Mouse (Mus musculus) erythroid progenitor cell, adult 5-6 weeks (primary cell): Measurements from ENCODE around the gene Tcfl5. TPM values are rescaled to one million over a fixed set of nuclear protein-coding genes. Genes with fewer than 3 reads are reported as not detected.
A peak's percentile ranks its signal among the peaks of the same experiment; 100 is the strongest.

Source experiments
- ATAC-seq: replicated peaks from 2 replicates; pipeline ENCODE4 v1.8.0; 2016; ENCODE audit warnings: moderate number of reproducible peaks, mild to moderate bottlenecking, moderate TSS enrichment, inconsistent platforms; ENCODE audit not compliant: poor library complexity, low FRiP score, severe bottlenecking
- total RNA-seq, 2 experiments: library from RNA; stranded (forward) in 1 of 2; stranded (reverse) in 1 of 2; fragments of 150-400 nt in 1 of 2; fragments of 186-747, 209-891 nt in 1 of 2; gene quantifications; 2 replicates each; pipeline versions ENCODE4 v1.2.3 to v1.2.4; 2015 to 2017; ENCODE audit warnings: low replicate concordance in 2 of 2

The Tcfl5 gene
- total RNA-seq, 2 experiments from 2014 or later = not detected

DNA sequence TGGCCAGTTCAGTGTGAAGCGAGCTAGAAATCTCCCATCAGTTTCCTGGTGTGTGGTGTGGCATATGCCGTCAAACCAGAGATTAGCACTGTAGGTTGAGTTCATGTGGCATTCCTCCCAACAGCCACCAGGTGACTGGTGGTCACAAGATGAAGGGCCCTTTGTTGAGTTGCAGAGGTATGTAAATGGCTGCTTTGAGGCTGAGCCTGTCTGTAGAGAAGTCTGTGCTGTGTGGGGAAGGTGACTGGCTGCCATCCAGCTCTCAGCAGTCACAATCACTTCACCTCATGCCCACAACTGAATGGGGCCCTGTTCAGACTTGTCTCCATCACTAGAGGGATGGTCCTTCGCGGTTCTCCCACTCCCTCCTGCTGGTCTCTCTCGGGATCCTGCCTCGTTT is 37.7 kb downstream of the Tcfl5 start:
- no peak for ATAC-seq

GRCm38 (mm10) chr2:180600569-180601021 is 41.9 kb downstream of the Tcfl5 start:
- no peak for ATAC-seq

GRCm38 (mm10) chr2:180598157-180598705 is 44.3 kb downstream of the Tcfl5 start:
- no peak for ATAC-seq

- no peak for ATAC-seq
These were observed 45.0 kb downstream of the Tcfl5 start, which contains the start of gene Col9a3 for GRCm38 (mm10) chr2:180597490-180597889. Gene Col9a3 (plus strand): TSS chr2:180597790.

GRCm38 (mm10) chr2:180589123-180589831 is 53.2 kb downstream of the Tcfl5 start, which contains the start of gene Ogfr:
Gene Ogfr (plus strand): TSS chr2:180589245.
- peak; percentile 93 for ATAC-seq

GRCm38 (mm10) chr2:180588736-180589122 is 53.8 kb downstream of the Tcfl5 start:
- peak; percentile 22; the same call in 1 of the 2 replicates for ATAC-seq

DNA sequence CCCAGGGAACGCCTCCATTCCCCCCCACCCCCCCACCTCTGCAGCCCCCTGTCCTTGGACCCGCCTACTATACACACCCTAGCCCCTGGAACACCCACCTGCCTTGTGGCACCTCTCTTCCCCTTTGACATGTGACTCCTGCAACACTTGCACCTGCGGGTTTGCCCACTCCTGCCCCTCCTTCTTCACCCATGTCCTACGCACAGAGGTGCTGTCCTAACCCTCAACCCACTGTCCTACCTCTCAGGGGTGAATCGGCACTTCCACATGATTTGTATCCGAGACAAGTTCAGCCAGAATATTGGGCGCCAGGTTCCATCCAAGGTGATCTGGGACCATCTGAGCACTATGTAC is 59.4 kb downstream of the Tcfl5 start:
- no peak for ATAC-seq

DNA sequence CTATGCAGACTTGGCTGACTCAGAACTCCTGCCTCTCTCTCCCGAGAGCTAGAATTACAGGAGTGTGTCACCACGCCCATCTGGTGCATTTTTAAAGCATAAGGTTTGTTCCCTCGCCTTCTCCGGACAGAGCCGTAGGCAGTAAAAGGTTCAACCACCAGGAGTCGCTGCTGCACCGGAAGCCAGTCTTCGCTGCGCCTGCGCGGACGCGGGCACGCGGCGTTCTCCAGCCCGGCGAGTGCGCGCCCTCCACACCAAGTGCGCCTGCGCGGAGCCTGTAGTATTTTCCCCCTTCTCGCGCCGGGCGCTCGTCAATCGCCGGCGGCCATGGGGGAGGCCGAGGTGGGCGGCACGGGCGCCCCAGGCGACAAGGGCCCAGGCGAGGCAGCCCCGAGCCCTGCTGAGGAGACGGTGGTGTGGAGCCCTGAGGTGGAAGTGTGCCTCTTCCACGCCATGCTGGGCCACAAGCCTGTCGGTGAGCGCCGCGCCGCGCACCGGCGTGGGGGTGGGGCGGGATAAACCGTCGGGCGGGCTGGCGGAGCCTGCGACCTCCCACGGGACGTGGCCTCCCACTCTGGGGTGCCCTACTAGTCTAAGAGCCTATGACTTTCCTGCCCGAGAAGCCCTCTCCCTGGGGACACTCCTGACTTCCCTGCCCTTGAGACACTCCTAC is 59.9 kb downstream of the Tcfl5 start:
- peak; percentile 86 for ATAC-seq

GRCm38 (mm10) chr2:180581002-180581401 is 61.5 kb downstream of the Tcfl5 start, which contains the start of gene Mrgbp:
Gene Mrgbp (plus strand): TSS chr2:180581304.
- no peak for ATAC-seq

DNA sequence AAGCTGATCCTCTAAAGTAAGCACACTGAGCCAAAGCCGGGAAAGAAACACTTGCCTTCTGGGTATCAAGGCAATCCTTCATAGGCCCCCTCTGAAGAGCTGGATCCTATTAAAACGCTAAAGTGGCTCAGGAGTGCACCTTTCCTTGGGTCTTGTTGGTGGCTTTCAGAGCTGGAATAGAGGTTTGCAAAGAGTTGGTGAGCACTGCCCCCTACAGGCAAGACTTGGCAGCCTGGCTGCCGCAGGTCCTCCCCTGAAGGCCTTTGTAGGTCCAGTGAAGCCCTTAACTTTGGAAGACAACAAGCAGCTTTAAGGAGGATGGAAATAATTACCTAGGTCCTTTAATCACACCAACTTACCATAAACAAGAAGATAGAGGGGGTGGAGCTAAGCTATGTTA is 63.8 kb downstream of the Tcfl5 start:
- ATAC-seq = no peak

GRCm38 (mm10) chr2:180576482-180576881 is 66.0 kb downstream of the Tcfl5 start:
- no peak for ATAC-seq

Other genes starting within 250 kb of the Tcfl5 start
- gene Slco4a1, start 186.5 kb downstream of the Tcfl5 start, total RNA-seq (2015; ENCODE audit: low replicate concordance) = 5.9 and 8.3 TPM in 2 replicates
- 1.5 TPM in 1 of 2 replicates, not detected in the other for gene Slco4a1, start 186.5 kb downstream of the Tcfl5 start, total RNA-seq (2017; ENCODE audit: low replicate concordance)
- not detected in 2 replicates for gene Ntsr1, start 142.7 kb downstream of the Tcfl5 start, total RNA-seq (2015; ENCODE audit: low replicate concordance)
- gene Ntsr1, start 142.7 kb downstream of the Tcfl5 start, total RNA-seq (2017; ENCODE audit: low replicate concordance) = not detected in 2 replicates
- 13.4 and 16.9 TPM in 2 replicates for gene Mrgbp, start 61.4 kb downstream of the Tcfl5 start, total RNA-seq (2015; ENCODE audit: low replicate concordance)
- 12.1 and 14.3 TPM in 2 replicates for gene Mrgbp, start 61.4 kb downstream of the Tcfl5 start, total RNA-seq (2017; ENCODE audit: low replicate concordance)
- gene Ogfr, start 53.5 kb downstream of the Tcfl5 start, total RNA-seq (2015; ENCODE audit: low replicate concordance) = 31.7 and 33.1 TPM in 2 replicates
- gene Ogfr, start 53.5 kb downstream of the Tcfl5 start, total RNA-seq (2017; ENCODE audit: low replicate concordance) = 25.0 and 55.8 TPM in 2 replicates
- 1.1 and 2.1 TPM in 2 replicates for gene Col9a3, start 44.9 kb downstream of the Tcfl5 start, total RNA-seq (2015; ENCODE audit: low replicate concordance)
- gene Col9a3, start 44.9 kb downstream of the Tcfl5 start, total RNA-seq (2017; ENCODE audit: low replicate concordance) = 0.51 TPM in 1 of 2 replicates, not detected in the other
- 63.4 and 66.2 TPM in 2 replicates for gene Dido1, start 67.3 kb upstream of the Tcfl5 start, total RNA-seq (2015; ENCODE audit: low replicate concordance)
- gene Dido1, start 67.3 kb upstream of the Tcfl5 start, total RNA-seq (2017; ENCODE audit: low replicate concordance) = 107 and 109 TPM in 2 replicates
- 193 and 195 TPM in 2 replicates for gene Gid8, start 67.4 kb upstream of the Tcfl5 start, total RNA-seq (2015; ENCODE audit: low replicate concordance)
- gene Gid8, start 67.4 kb upstream of the Tcfl5 start, total RNA-seq (2017; ENCODE audit: low replicate concordance) = 276 and 301 TPM in 2 replicates
- 6.1 and 6.3 TPM in 2 replicates for gene Slc17a9, start 82.6 kb upstream of the Tcfl5 start, total RNA-seq (2015; ENCODE audit: low replicate concordance)
- gene Slc17a9, start 82.6 kb upstream of the Tcfl5 start, total RNA-seq (2017; ENCODE audit: low replicate concordance) = 0.38 and 2.6 TPM in 2 replicates
- gene Bhlhe23, start 134.2 kb upstream of the Tcfl5 start, total RNA-seq (2015; ENCODE audit: low replicate concordance) = not detected in 2 replicates
- not detected in 2 replicates for gene Bhlhe23, start 134.2 kb upstream of the Tcfl5 start, total RNA-seq (2017; ENCODE audit: low replicate concordance)